Mouse (Mus musculus) hindbrain, embryonic 12.5 days (tissue): ENCODE data around the gene Agpat3. TPM values are rescaled to one million over a fixed set of nuclear protein-coding genes. Genes with fewer than 3 reads are reported as not detected.

Experiments
- ATAC-seq: fragments of 200-750 bp; cut with Nextera tagmentation; 2 replicates; pipeline ENCODE4 v1.8.0; 2017; ENCODE audit warnings: moderate TSS enrichment; ENCODE audit not compliant: low FRiP score
- H3K27ac ChIP-seq: fragments of 300-500 bp; sonication (generic); 2 replicates; pipeline ENCODE4 v1.5.1; 2016; ENCODE audit warnings: mild to moderate bottlenecking
- H3K27me3 ChIP-seq: fragments of 300-500 bp; sonication (generic); 2 replicates; pipeline ENCODE4 v1.6.1; 2016; ENCODE audit warnings: mild to moderate bottlenecking
- H3K36me3 ChIP-seq: fragments of 300-500 bp; sonication (generic); 2 replicates; pipeline ENCODE4 v1.6.1; 2016; ENCODE audit warnings: mild to moderate bottlenecking
- H3K4me1 ChIP-seq: fragments of 300-500 bp; sonication (generic); 2 replicates; pipeline ENCODE4 v1.6.1; 2016
- H3K4me2 ChIP-seq: fragments of 300-500 bp; sonication (generic); replicated peaks from 2 replicates; pipeline ENCODE4 v1.6.1; 2016; ENCODE audit warnings: mild to moderate bottlenecking
- H3K4me3 ChIP-seq: fragments of 300-500 bp; sonication (generic); 2 replicates; pipeline ENCODE4 v1.5.1; 2016; ENCODE audit warnings: mild to moderate bottlenecking
- H3K9ac ChIP-seq: fragments of 300-500 bp; sonication (generic); 2 replicates; pipeline ENCODE4 v1.6.1; 2016; ENCODE audit warnings: mild to moderate bottlenecking, moderate library complexity
- H3K9me3 ChIP-seq: fragments of 300-500 bp; sonication (generic); replicated peaks from 2 replicates; pipeline ENCODE4 v1.6.1; 2016; ENCODE audit warnings: mild to moderate bottlenecking
- WGBS: fragments of 180-500 bp; shearing (Covaris S2); methylation state at CpG from one replicate; pipeline ENCODE4 v1.1.7; 2016; 5-methylcytosine and 5-hydroxymethylcytosine counted together
- microRNA-seq: library from miRNA; unstranded; fragments of <30 nt; microRNA quantifications from one replicate; pipeline ENCODE4, GENCODE M21; 2017
- polyA plus RNA-seq: library from polyadenylated mRNA; unstranded; fragments of >200 nt; fragmentation: Nextera tagmentation; extraction: Ambion mirVana; gene quantifications from 2 replicates; pipeline ENCODE4 v1.2.1, GENCODE M21; 2016

Agpat3 gene
- polyA plus RNA-seq, 1 experiment from 2014 or later = 59.2 TPM

GRCm38 (mm10) chr10:78233756-78234155, 118.5 kb downstream of the Agpat3 start:
- WGBS = 96% methylated on average over 6 of the region's 6 CpGs
- no peak overlapping the region for H3K27ac ChIP-seq
- peaks cover 21% of the 10 kb centered on the region for H3K36me3 ChIP-seq
- H3K4me2 ChIP-seq = no peak overlapping the region
- no peak overlapping the region for H3K9ac ChIP-seq
- ATAC-seq = no peak
- no peaks in the 10 kb centered on the region for H3K27me3 ChIP-seq
- no peaks in the 10 kb centered on the region for H3K4me1 ChIP-seq
- no peaks in the 10 kb centered on the region for H3K9me3 ChIP-seq
- no peak overlapping the region for H3K4me3 ChIP-seq

- WGBS = 89% methylated on average over 5 of the region's 5 CpGs
- ATAC-seq = no peak
- H3K4me1 ChIP-seq = no peaks in the 10 kb centered on the region
Observed at GRCm38 (mm10) chr10:78233161-78233560, 119.1 kb downstream of the Agpat3 start.

GRCm38 (mm10) chr10:78232301-78232980, 119.8 kb downstream of the Agpat3 start:
- WGBS = 90% methylated on average over 4 of the region's 4 CpGs
- ATAC-seq = no peak
- H3K9me3 ChIP-seq = no peaks in the 10 kb centered on the region
- H3K27ac ChIP-seq = no peak overlapping the region
- no peak overlapping the region for H3K4me2 ChIP-seq
- no peaks in the 10 kb centered on the region for H3K4me1 ChIP-seq
- peaks cover 28% of the 10 kb centered on the region for H3K36me3 ChIP-seq
- H3K9ac ChIP-seq = no peak overlapping the region
- no peaks in the 10 kb centered on the region for H3K27me3 ChIP-seq
- H3K4me3 ChIP-seq = no peak overlapping the region

More at GRCm38 (mm10) chr10:78233161-78233560, 119.1 kb downstream of the Agpat3 start:
- peaks cover 23% of the 10 kb centered on the region for H3K36me3 ChIP-seq
- no peaks in the 10 kb centered on the region for H3K27me3 ChIP-seq
- H3K4me2 ChIP-seq = no peak overlapping the region
- no peaks in the 10 kb centered on the region for H3K9me3 ChIP-seq
- H3K4me3 ChIP-seq = no peak overlapping the region
- no peak overlapping the region for H3K27ac ChIP-seq
- H3K9ac ChIP-seq = no peak overlapping the region

- H3K36me3 ChIP-seq = peaks cover 37% of the 10 kb centered on the region
- WGBS = 90% methylated on average over 5 of the region's 5 CpGs
- no peaks in the 10 kb centered on the region for H3K27me3 ChIP-seq
- H3K27ac ChIP-seq = no peak overlapping the region
- no peaks in the 10 kb centered on the region for H3K9me3 ChIP-seq
- no peak overlapping the region for H3K4me2 ChIP-seq
- H3K9ac ChIP-seq = no peak overlapping the region
- no peaks in the 10 kb centered on the region for H3K4me1 ChIP-seq
- ATAC-seq = no peak
- no peak overlapping the region for H3K4me3 ChIP-seq
Observed at GRCm38 (mm10) chr10:78228560-78228928, 123.7 kb downstream of the Agpat3 start.

- Histone ChIP-seq H3K4me3 (no peak overlapping the region), H3K4me2 (no peak overlapping the region), H3K9me3 (no peaks in the 10 kb centered on the region), H3K4me1 (no peaks in the 10 kb centered on the region), H3K9ac (no peak overlapping the region), H3K27ac (no peak overlapping the region), H3K27me3 (no peaks in the 10 kb centered on the region), H3K36me3 (peaks cover 37% of the 10 kb centered on the region)
- ATAC-seq = no peak
- WGBS = 92% methylated on average over 8 of the region's 8 CpGs
Observed at GRCm38 (mm10) chr10:78227875-78228559, 124.3 kb downstream of the Agpat3 start.

- no peak for ATAC-seq
- Histone ChIP-seq H3K27ac (no peak overlapping the region), H3K9ac (no peak overlapping the region), H3K36me3 (peaks cover 50% of the 10 kb centered on the region), H3K4me2 (no peak overlapping the region), H3K4me1 (no peaks in the 10 kb centered on the region), H3K27me3 (no peaks in the 10 kb centered on the region), H3K9me3 (no peaks in the 10 kb centered on the region), H3K4me3 (no peak overlapping the region)
- 93% methylated on average over 6 of the region's 6 CpGs for WGBS
Observed at GRCm38 (mm10) chr10:78224136-78224535, 128.2 kb downstream of the Agpat3 start.

- Histone ChIP-seq H3K4me2 (no peak overlapping the region), H3K36me3 (peaks cover 48% of the 10 kb centered on the region), H3K9me3 (no peaks in the 10 kb centered on the region), H3K4me3 (no peak overlapping the region), H3K27ac (no peak overlapping the region), H3K9ac (no peak overlapping the region), H3K27me3 (no peaks in the 10 kb centered on the region), H3K4me1 (no peaks in the 10 kb centered on the region)
- no peak for ATAC-seq
- WGBS = 85% methylated on average over 4 of the region's 4 CpGs
Observed at GRCm38 (mm10) chr10:78222908-78223307, 129.4 kb downstream of the Agpat3 start.

- Histone ChIP-seq H3K9me3 (no peaks in the 10 kb centered on the region), H3K36me3 (peaks cover 53% of the 10 kb centered on the region), H3K4me1 (no peaks in the 10 kb centered on the region), H3K4me2 (no peak overlapping the region), H3K27ac (no peak overlapping the region), H3K4me3 (no peak overlapping the region), H3K27me3 (no peaks in the 10 kb centered on the region), H3K9ac (no peak overlapping the region)
- no peak for ATAC-seq
- 93% methylated on average over 7 of the region's 7 CpGs for WGBS
Observed at GRCm38 (mm10) chr10:78221315-78221714, 131.0 kb downstream of the Agpat3 start.

- H3K27me3 ChIP-seq = no peaks in the 10 kb centered on the region
- peaks cover 61% of the 10 kb centered on the region for H3K36me3 ChIP-seq
- no peaks in the 10 kb centered on the region for H3K9me3 ChIP-seq
- no peak overlapping the region for H3K27ac ChIP-seq
- H3K4me2 ChIP-seq = no peak overlapping the region
- no peak for ATAC-seq
- H3K4me1 ChIP-seq = no peaks in the 10 kb centered on the region
- H3K9ac ChIP-seq = no peak overlapping the region
- WGBS = 97% methylated on average over 1 of the region's 1 CpGs
- H3K4me3 ChIP-seq = no peak overlapping the region
Observed at GRCm38 (mm10) chr10:78219528-78219927, 132.8 kb downstream of the Agpat3 start.

Small RNA genes within 50 kb of the gene (microRNA-seq; reads per million reads assigned to microRNA genes)
- gene Mir7659 = not detected

Other genes starting within 250 kb of the Agpat3 start
- gene D10Jhu81e, start 182.7 kb downstream of the Agpat3 start, polyA plus RNA-seq = 20.1 and 24.4 TPM in 2 replicates
- 20.9 and 21.2 TPM in 2 replicates for gene Pwp2, start 167.3 kb downstream of the Agpat3 start, polyA plus RNA-seq
- gene Trappc10, start 107.8 kb downstream of the Agpat3 start, polyA plus RNA-seq = 23.4 and 26.0 TPM in 2 replicates
- 339 and 343 TPM in 2 replicates for gene Rrp1, start 60.6 kb upstream of the Agpat3 start, polyA plus RNA-seq
- gene Cstb, start 73.2 kb upstream of the Agpat3 start, polyA plus RNA-seq = 127 and 138 TPM in 2 replicates
- 12.2 and 13.0 TPM in 2 replicates for gene Pdxk, start 112.5 kb upstream of the Agpat3 start, polyA plus RNA-seq
- not detected in 2 replicates for gene Olfr1358, start 164.9 kb upstream of the Agpat3 start, polyA plus RNA-seq
- gene Ilvbl, start 221.9 kb upstream of the Agpat3 start, polyA plus RNA-seq = 45.0 and 51.6 TPM in 2 replicates
- gene Syde1, start 239.5 kb upstream of the Agpat3 start, polyA plus RNA-seq = 9.2 and 10.8 TPM in 2 replicates